Mouse (Mus musculus): ENCODE results near the gene Hid1. TPM values are rescaled to one million over a fixed set of nuclear protein-coding genes. Genes with fewer than 3 reads are reported as not detected.
"Not testable (repeated sequence)": the region's sequence is repeated elsewhere in the genome, so short reads cannot be mapped to it uniquely, and the experiment has no call there.

Gene Hid1
- polyA plus RNA-seq, 1 experiment from 2014 or later = 9.6 TPM

DNA sequence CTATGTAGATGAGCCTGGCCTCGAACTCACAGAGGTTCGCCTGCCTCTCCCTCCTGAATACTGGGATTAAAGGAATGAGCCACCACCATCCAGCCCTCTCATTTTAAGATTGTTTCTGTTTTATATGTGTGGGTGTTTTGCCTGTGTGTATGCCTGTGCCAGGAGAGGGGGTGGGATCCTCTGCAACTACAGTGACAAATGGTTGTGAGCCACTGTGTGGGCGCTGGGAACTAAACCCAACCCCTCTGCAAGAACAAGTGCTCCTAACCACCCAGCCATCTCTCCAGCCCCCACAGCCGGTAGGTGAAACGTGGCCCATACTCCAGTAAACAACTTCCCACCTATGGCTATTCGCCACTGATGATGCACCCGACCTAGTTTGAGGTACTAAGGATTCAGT lies 23.8 kb upstream of the Hid1 start:
- Histone ChIP-seq H3K36me3 (peaks cover 52% of the 10 kb centered on the region), H3K4me3 (replicated peaks) (no peak overlapping the region), H3K27me3 (no peaks in the 10 kb centered on the region), H3K9ac (no peak overlapping the region), H3K4me1 (no peaks in the 10 kb centered on the region), H3K4me2 (replicated peaks) (no peak overlapping the region), H3K27ac (replicated peaks) (no peak overlapping the region), H3K9me3 (replicated peaks) (no peaks in the 10 kb centered on the region)
- ATAC-seq (ENCODE audit: insufficient number of reproducible peaks, low FRiP score, low TSS enrichment, low read depth) = no peak
- WGBS = 91% methylated on average over 7 of the region's 7 CpGs

DNA sequence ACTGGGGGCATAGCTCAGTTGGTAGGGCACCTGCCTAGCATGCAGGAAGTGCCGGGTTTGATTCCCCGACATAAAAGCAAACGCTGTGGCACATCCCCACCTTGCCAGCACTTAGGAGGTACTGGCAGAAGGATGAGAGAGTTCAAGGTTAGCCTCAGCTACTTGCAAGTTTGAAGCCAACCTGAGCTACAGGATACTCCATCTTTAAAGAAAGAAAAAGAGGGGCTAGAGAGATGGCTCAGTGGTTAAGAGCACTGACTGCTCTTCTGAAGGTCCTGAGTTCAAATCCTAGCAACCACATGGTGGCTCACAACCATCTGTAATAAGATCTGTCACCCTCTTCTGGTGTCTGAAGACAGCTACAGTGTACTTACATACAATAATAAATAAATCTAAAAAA lies 19.3 kb upstream of the Hid1 start:
- not testable (repeated sequence) for H3K27ac ChIP-seq (replicated peaks); H3K27me3 ChIP-seq; ATAC-seq (ENCODE audit: insufficient number of reproducible peaks, low FRiP score, low TSS enrichment, low read depth); H3K4me2 ChIP-seq (replicated peaks); H3K9me3 ChIP-seq (replicated peaks); H3K9ac ChIP-seq; H3K4me3 ChIP-seq (replicated peaks)
- peaks cover 31% of the 10 kb centered on the region for H3K4me1 ChIP-seq
- 85% methylated on average over 3 of the region's 3 CpGs for WGBS
- peaks cover 12% of the 10 kb centered on the region for H3K36me3 ChIP-seq

DNA sequence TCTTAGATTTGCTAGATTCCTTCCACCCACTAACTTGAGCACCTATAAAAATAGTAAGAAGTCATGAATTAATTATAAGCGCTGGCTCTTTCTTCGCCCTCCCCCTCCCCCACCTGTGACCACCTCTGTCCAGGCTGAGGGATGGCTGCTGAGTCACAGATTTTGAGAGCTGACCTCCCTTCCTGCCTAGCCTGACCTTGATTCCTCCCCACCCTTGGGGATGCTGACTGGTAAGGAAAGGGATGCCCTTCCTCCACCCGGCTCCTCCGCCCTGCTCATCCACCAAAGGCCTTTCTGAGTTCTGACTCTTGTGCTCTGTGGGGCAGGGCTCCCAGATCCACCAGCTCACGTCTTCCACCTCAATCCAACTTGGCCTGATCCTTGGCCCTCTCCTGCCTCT lies 17.0 kb upstream of the Hid1 start:
- no peak for ATAC-seq (ENCODE audit: insufficient number of reproducible peaks, low FRiP score, low TSS enrichment, low read depth)
- H3K4me2 ChIP-seq (replicated peaks) = no peak overlapping the region
- no peaks in the 10 kb centered on the region for H3K27me3 ChIP-seq
- no peaks in the 10 kb centered on the region; the same call in 1 of the 2 replicates for H3K36me3 ChIP-seq
- no peak overlapping the region for H3K4me3 ChIP-seq (replicated peaks)
- H3K9ac ChIP-seq = no peak overlapping the region
- H3K27ac ChIP-seq (replicated peaks) = no peak overlapping the region
- peaks cover 36% of the 10 kb centered on the region for H3K4me1 ChIP-seq
- H3K9me3 ChIP-seq (replicated peaks) = no peaks in the 10 kb centered on the region
- WGBS = 69% methylated on average over 5 of the region's 5 CpGs

DNA sequence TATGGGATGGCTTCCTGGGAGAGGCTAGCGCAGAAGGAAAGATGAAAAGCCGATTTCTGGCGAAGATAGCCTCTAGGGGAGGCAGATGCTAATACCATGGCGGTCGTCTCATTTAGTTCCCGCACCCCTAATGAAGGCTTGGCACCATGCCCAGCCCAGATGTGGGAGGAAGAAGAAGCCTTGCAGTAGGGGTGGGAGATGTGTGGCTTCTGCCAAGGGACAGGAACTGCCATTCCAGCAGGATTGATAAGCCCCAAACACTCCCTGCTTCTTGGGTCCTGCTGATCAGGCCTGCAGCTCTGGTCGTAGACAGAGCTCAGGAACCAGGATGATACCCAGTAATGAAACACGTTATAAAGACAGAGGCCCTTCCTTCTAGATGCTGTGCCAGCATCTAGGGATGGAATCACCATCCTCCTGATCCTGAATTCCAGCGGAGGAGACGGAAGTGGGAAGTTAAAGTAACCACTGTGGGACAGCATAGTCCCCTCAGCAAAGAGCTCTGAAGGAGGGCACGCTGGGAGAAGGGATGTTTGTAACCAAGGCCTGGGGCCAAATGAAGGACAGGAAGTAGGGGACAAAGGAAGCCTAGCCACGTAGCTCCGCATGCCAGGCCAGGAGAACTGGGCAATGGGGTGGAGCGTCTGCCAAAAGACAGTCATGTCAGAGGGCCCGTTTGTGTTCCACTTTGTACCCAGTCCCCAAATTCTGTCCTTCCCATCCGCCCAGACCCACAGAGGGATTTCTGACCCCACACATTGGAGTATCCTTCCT lies 16.3 kb upstream of the Hid1 start:
- WGBS = 26% methylated on average over 16 of the region's 16 CpGs
- peak overlapping the region; percentile 13; the same call in 1 of the 2 replicates for H3K27ac ChIP-seq (replicated peaks)
- no peaks in the 10 kb centered on the region; the same call in 1 of the 2 replicates for H3K36me3 ChIP-seq

DNA sequence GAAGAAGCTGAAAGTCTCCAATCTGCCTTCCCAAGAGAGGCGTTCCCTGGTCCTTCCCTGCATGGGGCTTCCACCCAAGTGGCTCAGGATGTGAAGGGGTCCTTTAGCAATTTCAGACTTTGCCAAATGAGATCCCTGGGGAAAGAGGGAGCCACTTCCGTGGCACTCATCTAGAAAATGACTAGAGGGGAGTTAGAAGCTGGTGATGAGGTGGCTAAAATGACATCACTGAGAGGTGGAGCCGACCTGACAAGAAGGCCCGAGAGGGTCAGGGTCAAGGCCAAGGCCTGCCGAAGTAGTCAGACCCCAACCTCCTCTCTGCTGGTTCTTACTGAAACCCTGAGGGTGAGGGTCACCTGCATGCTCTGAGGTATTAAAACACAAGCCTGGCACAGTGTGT lies 15.3 kb upstream of the Hid1 start:
- H3K4me3 ChIP-seq (replicated peaks) = peak overlapping the region; percentile 78
- no peak for ATAC-seq (ENCODE audit: insufficient number of reproducible peaks, low FRiP score, low TSS enrichment, low read depth)
- H3K27me3 ChIP-seq = no peaks in the 10 kb centered on the region
- H3K4me1 ChIP-seq = peaks cover 36% of the 10 kb centered on the region
- peak overlapping the region; percentile 84; the same call in 1 of the 2 replicates for H3K27ac ChIP-seq (replicated peaks)
- H3K36me3 ChIP-seq = no peaks in the 10 kb centered on the region
- no peaks in the 10 kb centered on the region for H3K9me3 ChIP-seq (replicated peaks)
- H3K9ac ChIP-seq = peak overlapping the region; percentile 74
- 15% methylated on average over 5 of the region's 5 CpGs for WGBS
- peak overlapping the region; percentile 85 for H3K4me2 ChIP-seq (replicated peaks)

More for the DNA sequence above, 16.3 kb upstream of the Hid1 start:
- H3K9me3 ChIP-seq (replicated peaks) = no peaks in the 10 kb centered on the region
- no peak for ATAC-seq (ENCODE audit: insufficient number of reproducible peaks, low FRiP score, low TSS enrichment, low read depth)
- peak overlapping the region; percentile 85 for H3K4me2 ChIP-seq (replicated peaks)
- H3K4me1 ChIP-seq = peaks cover 36% of the 10 kb centered on the region
- H3K9ac ChIP-seq = no peak overlapping the region
- H3K27me3 ChIP-seq = no peaks in the 10 kb centered on the region
- H3K4me3 ChIP-seq (replicated peaks) = 0 out of 2 replicates have a peak overlapping the region, but pooled peaks have one; percentile 78

DNA sequence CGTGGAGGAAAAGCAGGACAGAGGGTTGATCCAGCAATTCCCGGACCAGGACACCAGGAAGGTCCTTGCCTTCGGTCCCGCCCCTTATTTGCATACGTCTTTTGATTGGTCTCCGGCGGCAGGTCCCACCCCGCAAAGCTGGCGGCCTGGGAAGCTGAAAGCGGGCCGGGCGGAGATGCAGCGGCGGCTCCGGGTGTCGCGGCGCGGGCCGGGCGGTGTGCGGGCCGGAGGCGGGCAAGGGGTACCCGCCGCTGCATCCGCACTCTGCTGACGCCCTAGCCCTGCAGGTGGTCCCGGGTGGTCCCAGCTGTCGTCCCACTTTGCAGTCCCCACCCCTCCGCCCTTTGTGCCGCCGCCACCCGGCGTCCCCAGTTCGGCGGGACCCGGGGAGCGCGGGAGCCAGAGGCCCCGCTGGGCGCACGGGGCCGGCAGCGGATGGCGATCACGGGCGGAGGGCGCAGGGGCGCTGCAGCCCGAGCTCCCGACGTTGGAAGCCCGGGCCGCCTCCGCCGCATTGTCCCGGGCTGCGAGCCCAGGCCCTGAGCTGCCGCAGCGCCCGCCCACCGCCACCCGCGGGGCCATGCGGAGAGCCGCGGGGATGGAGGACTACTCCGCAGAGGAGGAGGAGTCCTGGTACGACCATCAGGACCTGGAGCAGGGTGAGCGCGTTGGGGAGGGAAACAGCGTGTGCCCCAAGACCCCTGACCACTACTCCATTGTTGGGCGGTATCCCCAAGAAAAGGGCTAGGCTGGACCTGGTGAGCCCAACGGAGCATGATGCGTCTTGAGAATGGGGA lies 14.4 kb upstream of the Hid1 start, which contains the start of gene Cdr2l:
TSS of gene Cdr2l (plus strand) at position 174 of the 797 bp plus-strand sequence.
- Histone ChIP-seq H3K27ac (replicated peaks) (peak within 1 kb of the TSS; percentile 84), H3K9ac (peak within 1 kb of the TSS; percentile 74), H3K4me2 (replicated peaks) (peak within 1 kb of the TSS; percentile 85), H3K4me3 (replicated peaks) (peak within 1 kb of the TSS; percentile 78), H3K36me3 (no peaks in the 10 kb centered on the region), H3K4me1 (peaks cover 36% of the 10 kb centered on the region), H3K9me3 (replicated peaks) (no peaks in the 10 kb centered on the region), H3K27me3 (0 out of 2 replicates have a peak, but pooled peaks cover 1% of the 10 kb centered on the region)
- under 1% methylated on average over 76 of the region's 76 CpGs for WGBS
- ATAC-seq (ENCODE audit: insufficient number of reproducible peaks, low FRiP score, low TSS enrichment, low read depth) = peak; percentile 90

DNA sequence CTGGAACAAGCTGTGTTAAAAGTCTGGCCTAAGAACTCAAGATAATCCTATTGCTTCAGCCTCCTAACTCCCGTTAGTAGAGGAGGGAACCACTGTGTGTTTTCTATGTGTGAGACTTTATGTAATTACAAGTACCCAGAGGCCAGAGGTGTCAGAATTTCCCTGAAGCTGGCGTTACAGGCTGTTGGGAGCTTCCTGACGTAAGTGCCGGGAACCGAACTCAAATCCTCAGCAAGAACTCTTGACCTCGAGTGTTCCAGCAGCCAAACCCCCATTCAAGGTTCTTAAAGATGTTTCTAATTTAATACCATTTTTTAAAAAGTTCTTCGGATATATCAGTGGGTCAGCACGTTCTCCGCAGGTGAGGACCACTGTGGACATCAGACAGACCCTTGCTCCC lies 13.7 kb upstream of the Hid1 start:
- Histone ChIP-seq H3K36me3 (no peaks in the 10 kb centered on the region), H3K4me3 (replicated peaks) (peak overlapping the region; percentile 78), H3K4me1 (peaks cover 36% of the 10 kb centered on the region), H3K27ac (replicated peaks) (peak overlapping the region; percentile 66), H3K4me2 (replicated peaks) (peak overlapping the region; percentile 85), H3K9ac (peak overlapping the region; percentile 74; the same call in 1 of the 2 replicates), H3K27me3 (0 out of 2 replicates have a peak, but pooled peaks cover 5% of the 10 kb centered on the region), H3K9me3 (replicated peaks) (no peaks in the 10 kb centered on the region)
- ATAC-seq (ENCODE audit: insufficient number of reproducible peaks, low FRiP score, low TSS enrichment, low read depth) = no peak
- WGBS = 11% methylated on average over 9 of the region's 9 CpGs

DNA sequence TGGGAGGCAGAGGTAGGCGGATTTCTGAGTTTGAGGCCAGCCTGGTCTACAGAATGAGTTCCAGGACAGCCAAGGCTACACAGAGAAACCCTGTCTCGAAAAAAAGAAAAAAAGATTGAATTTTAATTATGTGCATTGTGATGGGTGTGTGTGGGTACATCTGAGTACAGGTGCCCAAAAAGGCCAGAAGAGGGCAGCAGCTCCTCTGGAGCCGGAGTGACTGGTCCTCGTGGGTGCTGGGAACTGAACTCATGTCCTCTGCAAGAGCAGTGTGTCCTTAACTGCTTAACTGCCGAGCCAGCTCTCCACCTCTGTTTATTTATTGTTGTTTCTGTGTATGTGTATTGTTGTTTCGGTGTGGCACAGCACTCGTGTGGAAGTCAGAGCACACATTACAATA lies 10.3 kb upstream of the Hid1 start:
- Histone ChIP-seq H3K27me3 (peaks cover 37% of the 10 kb centered on the region), H3K9me3 (replicated peaks) (no peaks in the 10 kb centered on the region), H3K4me1 (peaks cover 26% of the 10 kb centered on the region), H3K9ac (no peak overlapping the region), H3K36me3 (no peaks in the 10 kb centered on the region), H3K27ac (replicated peaks) (no peak overlapping the region), H3K4me3 (replicated peaks) (no peak overlapping the region), H3K4me2 (replicated peaks) (no peak overlapping the region)
- ATAC-seq (ENCODE audit: insufficient number of reproducible peaks, low FRiP score, low TSS enrichment, low read depth) = no peak
- WGBS = 77% methylated on average over 7 of the region's 7 CpGs

DNA sequence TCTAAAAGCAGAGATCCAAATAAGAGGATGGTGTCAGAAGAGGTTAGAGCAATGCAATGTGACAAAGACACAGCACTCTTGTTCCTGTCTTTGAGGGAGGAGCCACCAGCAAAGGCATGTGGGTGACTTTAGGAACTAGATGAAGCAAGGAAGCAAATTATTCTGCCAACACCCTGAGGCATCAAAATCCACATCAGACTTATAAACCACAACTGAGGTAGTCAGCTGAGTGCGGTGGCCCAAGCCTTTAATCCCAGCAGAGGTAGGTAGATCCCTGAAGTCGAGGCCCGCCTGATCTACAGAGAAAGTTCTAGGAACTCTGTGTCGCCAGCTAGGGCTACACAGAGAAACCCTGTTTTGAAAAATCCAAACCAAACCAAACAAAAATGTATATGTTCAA lies 9.7 kb upstream of the Hid1 start:
- Histone ChIP-seq H3K4me2 (replicated peaks) (no peak overlapping the region), H3K9me3 (replicated peaks) (no peaks in the 10 kb centered on the region), H3K9ac (no peak overlapping the region), H3K36me3 (no peaks in the 10 kb centered on the region), H3K27ac (replicated peaks) (no peak overlapping the region), H3K4me1 (peaks cover 20% of the 10 kb centered on the region), H3K27me3 (peaks cover 43% of the 10 kb centered on the region), H3K4me3 (replicated peaks) (no peak overlapping the region)
- 80% methylated on average over 4 of the region's 4 CpGs for WGBS
- ATAC-seq (ENCODE audit: insufficient number of reproducible peaks, low FRiP score, low TSS enrichment, low read depth) = no peak

DNA sequence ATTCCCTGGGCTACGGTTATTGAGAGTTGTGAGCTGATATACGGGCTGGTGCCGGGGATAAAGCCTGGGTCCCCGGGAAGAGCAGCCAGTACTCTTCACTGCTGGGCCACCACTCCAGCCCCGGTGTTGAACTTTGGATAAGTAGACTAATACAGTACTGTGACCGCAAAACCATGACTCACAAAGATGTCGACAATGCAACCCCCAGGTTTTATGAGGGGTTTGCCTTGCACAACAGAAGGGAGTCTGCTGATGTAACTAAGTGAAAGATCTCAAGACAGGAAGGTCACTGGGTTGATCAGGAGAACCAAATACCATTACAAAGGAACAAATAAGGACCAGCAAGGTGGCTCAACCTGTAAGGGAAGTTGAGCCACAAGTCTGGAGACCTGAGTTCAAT lies 9.2 kb upstream of the Hid1 start:
- ATAC-seq (ENCODE audit: insufficient number of reproducible peaks, low FRiP score, low TSS enrichment, low read depth) = no peak
- Histone ChIP-seq H3K9me3 (replicated peaks) (no peaks in the 10 kb centered on the region), H3K4me1 (peaks cover 19% of the 10 kb centered on the region), H3K4me2 (replicated peaks) (no peak overlapping the region), H3K27ac (replicated peaks) (no peak overlapping the region), H3K36me3 (no peaks in the 10 kb centered on the region), H3K4me3 (replicated peaks) (no peak overlapping the region), H3K27me3 (peaks cover 45% of the 10 kb centered on the region), H3K9ac (no peak overlapping the region)
- 69% methylated on average over 7 of the region's 7 CpGs for WGBS

DNA sequence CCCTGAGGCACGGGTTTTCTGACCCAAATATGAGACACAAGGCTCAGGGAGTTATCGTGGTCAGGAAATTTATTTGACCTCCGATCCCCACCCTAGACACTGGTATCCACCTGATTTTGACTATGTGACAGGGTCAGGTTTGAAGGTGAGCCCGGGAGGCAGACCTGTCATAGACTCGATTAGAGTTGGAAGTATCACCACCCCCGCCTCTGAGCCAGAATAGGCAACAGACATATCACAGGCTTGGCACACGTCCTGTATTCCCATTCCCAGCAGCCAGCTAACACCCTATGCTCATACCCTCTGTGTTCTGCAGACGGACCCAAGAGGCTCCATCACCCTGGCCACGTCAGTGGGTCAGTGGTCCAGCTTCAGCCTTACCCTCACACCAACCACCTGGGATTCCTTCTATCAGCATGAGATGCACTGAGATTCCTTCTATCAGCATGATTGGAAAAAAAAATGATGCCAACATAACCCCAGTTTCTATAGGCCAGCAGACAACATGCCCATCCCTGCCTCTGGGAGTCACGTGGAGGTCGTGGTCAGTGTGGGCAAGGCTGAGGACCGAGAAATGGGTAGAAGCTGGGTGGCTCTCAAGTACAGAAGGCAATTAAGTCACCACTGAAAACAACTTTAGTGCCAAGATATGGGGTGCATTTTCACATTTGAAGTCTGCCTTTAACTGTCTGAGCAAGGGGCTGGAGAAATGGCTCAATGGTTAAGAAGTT lies 7.3 kb upstream of the Hid1 start:
- H3K4me3 ChIP-seq (replicated peaks) = peak overlapping the region; percentile 38
- WGBS = 52% methylated on average over 12 of the region's 12 CpGs
- H3K4me2 ChIP-seq (replicated peaks) = peak overlapping the region; percentile 65
- no peak for ATAC-seq (ENCODE audit: insufficient number of reproducible peaks, low FRiP score, low TSS enrichment, low read depth)
- H3K4me1 ChIP-seq = peaks cover 13% of the 10 kb centered on the region
- no peaks in the 10 kb centered on the region for H3K9me3 ChIP-seq (replicated peaks)
- no peak overlapping the region for H3K9ac ChIP-seq
- no peaks in the 10 kb centered on the region for H3K36me3 ChIP-seq
- no peak overlapping the region for H3K27ac ChIP-seq (replicated peaks)
- H3K27me3 ChIP-seq = peaks cover 56% of the 10 kb centered on the region

Measured in embryonic facial prominence, embryonic 15.5 days (tissue).